Mouse (Mus musculus): ENCODE measurements at regions not wholly inside any gene's neighbourhood (a gene's known extent, or its start where the extent isn't known, plus 50 kb on each side); places are given as distances from the start of the nearest gene placed in this dataset.

GRCm38 (mm10) chr10:122544096-122544720, 95.9 kb downstream of the Avpr1a start:
- TF ChIP-seq CTCF (IDR thresholded peaks at IDR 0.05; ENCODE audit: extremely low read depth, insufficient read depth, low read length) (peak; percentile 56; the same call in 1 of the 2 replicates), POLR2A (IDR thresholded peaks at IDR 0.05; ENCODE audit: extremely low read depth, insufficient read depth, low read length) (no peak)

Data from cortical plate, adult 2 months (tissue).